Mouse (Mus musculus): ENCODE measurements at regions not wholly inside any gene's neighbourhood (a gene's known extent, or its start where the extent isn't known, plus 50 kb on each side); places are given as distances from the start of the nearest gene placed in this dataset.

DNA sequence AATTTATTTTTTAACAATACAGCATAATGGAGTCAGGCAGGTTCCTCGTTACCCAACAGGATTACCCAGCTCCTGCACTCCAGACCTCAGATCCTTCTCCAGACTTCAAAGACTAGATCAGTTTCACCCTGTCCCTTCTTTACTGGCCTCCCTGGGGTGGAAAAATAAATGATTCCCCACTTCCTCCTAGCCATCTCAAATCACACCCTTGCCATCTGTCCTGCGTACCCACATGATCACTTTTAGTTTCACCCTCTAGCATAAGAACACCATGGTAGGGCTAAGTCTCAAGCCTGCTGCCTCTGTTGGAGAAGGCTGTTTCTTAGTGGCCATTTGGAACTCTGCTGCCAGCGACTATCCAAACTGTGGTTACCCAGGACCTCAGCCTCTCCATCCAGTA is 222.0 kb downstream of the Plxna1 start:
- TF ChIP-seq CTCF (IDR thresholded peaks at IDR 0.05; ENCODE audit: extremely low read depth, insufficient read depth, insufficient read length, insufficient replicate concordance) (no peak), POLR2A (IDR thresholded peaks at IDR 0.05; ENCODE audit: low read depth, low read length) (no peak)

Measured in spleen, adult 2 months (tissue).